Mouse (Mus musculus) E14TG2a.4 (cell line): ENCODE measurements around the gene Slc38a9.

Experiments used
- CTCF ChIP-seq: conservative IDR thresholded peaks from 2 replicates; pipeline ENCODE4 v1.5.1; 2014; ENCODE audit warnings: low read length
- NANOG ChIP-seq: IDR thresholded peaks from 2 replicates; pipeline ENCODE4 v1.6.1; 2014; ENCODE audit warnings: borderline replicate concordance, low read length, mixed read lengths

DNA sequence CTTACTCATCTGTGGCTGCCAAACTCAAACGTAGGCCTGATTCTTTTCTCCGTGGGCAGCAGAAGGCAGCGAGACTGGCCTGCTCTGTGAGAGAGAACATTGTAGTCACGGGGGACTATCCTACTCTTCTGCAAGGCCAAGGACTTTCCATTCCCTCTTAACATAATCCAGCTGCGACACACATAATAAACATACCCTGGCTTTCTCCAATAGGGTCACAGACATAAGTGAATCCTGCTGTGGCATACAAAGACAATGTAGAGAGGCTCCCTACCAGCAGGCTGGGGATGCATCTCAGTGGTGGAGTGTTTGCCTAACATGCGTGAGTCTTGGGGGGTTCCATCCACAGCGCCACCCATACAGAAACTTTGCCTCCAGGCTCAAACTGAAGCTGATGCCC lies 124.8 kb downstream of the Slc38a9 start:
- TF ChIP-seq CTCF: no peak
- no peak for TF ChIP-seq NANOG
